Mouse (Mus musculus) E14TG2a.4 (cell line): ENCODE measurements around the gene Plcd3.

ENCODE experiments used
- CTCF ChIP-seq: conservative IDR thresholded peaks from 2 replicates; pipeline ENCODE4 v1.5.1; 2014; ENCODE audit warnings: low read length
- NANOG ChIP-seq: IDR thresholded peaks from 2 replicates; pipeline ENCODE4 v1.6.1; 2014; ENCODE audit warnings: borderline replicate concordance, low read length, mixed read lengths
- POU5F1 ChIP-seq: IDR thresholded peaks from 2 replicates; pipeline ENCODE4 v1.6.1; 2014; ENCODE audit warnings: low read length, borderline replicate concordance

- TF ChIP-seq CTCF (no peak), POU5F1 (no peak), NANOG (no peak)
Measured at GRCm38 (mm10) chr11:103052078-103052477, 49.4 kb downstream of the Plcd3 start.
